Mouse (Mus musculus) activated CD4-positive, CD25-positive, alpha-beta regulatory T cell, adult 4 months (primary cell): ENCODE measurements around the gene Usmg5. TPM values are rescaled to one million over a fixed set of nuclear protein-coding genes. Genes with fewer than 3 reads are reported as not detected.
"Not testable (repeated sequence)": the region's sequence is repeated elsewhere in the genome, so short reads cannot be mapped to it uniquely, and the experiment has no call there.

Experiments
- ATAC-seq: one replicate; pipeline ENCODE4 v1.8.0; 2017
- polyA plus RNA-seq, 2 experiments: library from polyadenylated mRNA; unstranded; fragments of 100-300 nt; shearing (Covaris generic); gene quantifications; one replicate each; pipeline ENCODE4 v1.2.1; 2017

Usmg5 gene
- 100 to 1,000 TPM; 278 to 349 TPM for polyA plus RNA-seq

DNA sequence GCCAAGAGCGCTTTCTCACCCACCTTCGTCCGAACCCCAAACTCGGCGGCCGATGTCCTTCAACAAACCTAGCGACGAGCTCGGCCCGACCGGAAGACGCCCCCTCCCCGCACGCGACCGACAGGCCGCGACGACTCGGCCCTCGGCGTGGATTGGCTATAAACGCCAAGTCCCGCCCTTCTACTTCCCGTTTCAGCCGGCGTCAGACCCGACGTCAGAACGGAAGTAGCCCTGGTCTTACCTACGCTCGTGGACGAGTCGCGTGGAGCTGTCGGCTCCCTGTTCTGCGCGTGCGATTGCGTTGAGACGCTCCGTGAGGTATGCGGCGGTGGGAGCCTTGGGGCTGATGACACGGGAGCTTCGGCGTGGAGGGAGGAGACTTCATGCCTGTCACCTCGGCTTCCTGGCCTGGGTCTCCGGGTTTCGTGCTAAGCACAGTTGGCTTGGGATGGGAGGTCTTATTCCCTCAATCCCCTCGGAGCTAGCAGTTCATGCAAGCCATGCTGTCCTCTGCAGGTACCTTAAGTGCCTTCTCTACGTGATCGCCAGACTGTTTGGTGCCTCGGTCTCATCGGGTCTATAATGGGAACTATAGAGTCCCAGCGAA lies at the start of gene Usmg5, which contains the start of gene Pdcd11:
TSS of gene Usmg5 (minus strand) at position 98 of the 607 bp plus-strand sequence.
TSS of gene Pdcd11 (plus strand) at position 219 of the 607 bp plus-strand sequence.
- ATAC-seq, result peak; percentile 98

DNA sequence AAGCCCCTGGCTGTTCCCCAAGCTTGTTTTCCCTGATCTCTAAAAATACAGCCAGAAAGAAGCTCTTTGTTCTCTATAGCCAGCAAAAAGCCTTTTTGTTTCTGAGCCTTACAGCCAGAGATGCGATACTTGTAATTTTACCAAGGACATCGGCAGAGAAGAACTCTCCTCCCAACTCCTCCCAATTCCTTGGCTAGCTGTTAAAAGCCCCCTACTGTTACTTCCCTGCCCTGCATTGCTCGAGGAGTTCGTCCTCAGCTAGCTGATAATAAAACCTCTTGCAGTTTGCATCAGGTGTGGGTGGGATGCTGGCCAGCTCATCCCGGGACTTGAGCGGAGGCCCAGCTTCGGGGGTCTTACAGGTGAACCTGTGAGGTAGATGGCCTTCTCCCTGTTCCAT lies 49.2 kb upstream of the Usmg5 start:
- ATAC-seq, result not testable (repeated sequence)

DNA sequence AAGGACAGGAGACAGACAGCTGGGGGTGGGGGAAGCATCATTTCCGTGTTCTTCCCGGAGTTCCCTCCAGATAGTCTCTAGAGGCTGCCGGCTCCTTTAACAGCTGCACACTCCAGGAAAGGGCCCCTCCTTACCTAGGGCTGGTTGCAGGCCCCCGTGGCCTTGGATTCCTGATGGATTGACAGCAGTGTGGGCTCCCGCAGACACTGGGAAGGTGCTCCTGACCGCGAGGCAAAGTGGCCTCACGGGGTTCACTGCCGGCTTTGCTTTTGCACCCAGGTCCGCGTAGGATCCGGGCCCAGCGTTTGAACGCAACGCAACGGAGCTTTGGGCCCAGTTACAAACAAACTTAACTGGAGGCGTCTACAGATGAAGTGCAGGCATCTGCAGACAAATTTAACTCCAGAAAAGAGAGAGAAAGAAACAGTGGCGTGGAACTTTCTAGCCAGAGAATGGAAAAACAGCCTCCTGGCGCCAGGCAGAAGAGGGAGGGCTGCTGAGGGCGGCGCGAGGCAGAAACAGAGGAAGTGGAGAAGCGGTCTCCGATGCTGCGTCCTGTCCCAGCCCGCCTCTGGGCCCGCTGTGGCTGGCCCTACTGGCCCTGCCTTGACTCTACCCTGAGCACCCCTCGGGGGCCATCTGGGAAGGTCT lies 47.4 kb upstream of the Usmg5 start, which contains the start of gene Calhm2:
TSS of gene Calhm2 (minus strand) at position 524 of the 651 bp plus-strand sequence.
- peak; percentile 82 for ATAC-seq

GRCm38 (mm10) chr19:47137051-47137581 lies 46.7 kb upstream of the Usmg5 start:
- ATAC-seq, result no peak

- no peak for ATAC-seq
Observed at GRCm38 (mm10) chr19:47136170-47136569, 45.7 kb upstream of the Usmg5 start.

- no peak for ATAC-seq
Observed at GRCm38 (mm10) chr19:47135568-47135967, 45.1 kb upstream of the Usmg5 start.

DNA sequence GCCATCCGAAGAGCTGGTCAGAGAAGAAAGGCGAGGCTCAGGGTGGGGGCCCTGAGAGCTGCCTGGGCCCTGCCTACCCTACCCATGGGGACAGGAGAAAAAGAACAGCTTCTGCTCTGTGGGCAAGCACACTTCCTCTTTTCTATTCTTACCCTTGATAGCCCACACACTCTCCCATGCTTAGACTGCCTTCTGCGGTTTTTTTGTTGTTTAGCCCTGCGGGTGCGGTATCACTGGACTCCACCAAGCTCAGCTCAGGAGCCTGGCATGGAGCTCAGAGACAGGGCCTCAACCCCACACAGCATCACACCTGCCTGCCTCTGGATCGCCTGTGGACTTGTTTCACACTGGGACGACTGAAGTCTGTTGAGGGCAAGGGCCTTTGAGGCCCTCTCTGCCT lies 42.7 kb upstream of the Usmg5 start:
- ATAC-seq, result no peak

DNA sequence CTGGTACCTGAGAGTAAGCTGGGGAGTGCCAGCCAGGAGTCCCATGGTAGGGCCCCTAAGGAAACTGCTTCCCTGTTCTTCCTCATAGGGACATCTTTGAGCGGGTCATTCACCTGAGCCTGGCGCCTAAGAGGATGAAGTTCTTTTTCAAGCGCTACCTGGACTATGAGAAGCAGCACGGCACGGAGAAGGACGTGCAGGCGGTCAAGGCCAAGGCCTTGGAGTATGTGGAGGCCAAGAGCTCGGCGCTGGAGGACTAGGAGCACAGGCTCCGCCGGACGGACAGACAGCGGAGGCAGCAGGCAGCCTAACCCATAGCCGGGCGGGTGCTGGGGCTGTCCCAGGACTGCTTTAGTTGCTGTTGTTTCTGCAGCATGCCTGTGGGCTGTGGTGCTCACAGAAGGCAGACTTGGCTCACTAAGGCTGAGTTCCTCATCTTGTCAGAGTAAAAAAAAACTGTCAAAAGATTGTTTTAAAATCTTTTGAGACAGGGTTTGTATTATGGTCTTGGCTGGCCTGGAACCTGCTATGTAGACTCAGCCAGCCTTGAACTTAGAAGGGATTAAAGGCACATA lies 40.2 kb upstream of the Usmg5 start:
- ATAC-seq, result no peak

GRCm38 (mm10) chr19:47128835-47129234 lies 38.4 kb upstream of the Usmg5 start:
- no peak for ATAC-seq

- no peak for ATAC-seq
Observed at GRCm38 (mm10) chr19:47128164-47128563, 37.7 kb upstream of the Usmg5 start.

GRCm38 (mm10) chr19:47122802-47123201 lies 32.4 kb upstream of the Usmg5 start:
- ATAC-seq, result no peak

- no peak for ATAC-seq
Observed at GRCm38 (mm10) chr19:47121054-47121453, 30.6 kb upstream of the Usmg5 start.

GRCm38 (mm10) chr19:47118634-47119033 lies 28.2 kb upstream of the Usmg5 start:
- ATAC-seq, result no peak

GRCm38 (mm10) chr19:47104641-47105271 lies 14.3 kb upstream of the Usmg5 start:
- no peak for ATAC-seq

DNA sequence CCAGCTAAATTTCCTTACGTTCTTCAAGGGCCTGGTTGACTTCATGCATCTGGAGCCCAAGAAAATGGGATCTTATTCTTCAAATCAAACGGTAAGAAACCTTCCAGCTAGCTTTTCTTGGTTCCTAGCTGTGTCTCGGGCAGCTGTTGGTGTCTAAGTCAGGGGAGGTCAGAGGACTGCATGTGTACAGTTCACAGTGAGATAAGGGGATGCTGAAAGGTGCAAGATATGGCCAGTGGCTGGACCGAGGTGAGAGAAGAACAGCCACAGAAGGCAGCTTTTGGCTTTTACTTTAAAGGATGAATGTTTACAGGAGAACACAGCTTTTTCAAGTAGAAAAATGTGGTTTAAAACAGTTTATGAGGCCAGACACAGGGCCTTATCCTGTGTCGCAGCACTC lies 10.6 kb upstream of the Usmg5 start:
- ATAC-seq, result no peak

GRCm38 (mm10) chr19:47089718-47090525 lies 525 bp downstream of the Usmg5 start:
- ATAC-seq, result peak; percentile 20

DNA sequence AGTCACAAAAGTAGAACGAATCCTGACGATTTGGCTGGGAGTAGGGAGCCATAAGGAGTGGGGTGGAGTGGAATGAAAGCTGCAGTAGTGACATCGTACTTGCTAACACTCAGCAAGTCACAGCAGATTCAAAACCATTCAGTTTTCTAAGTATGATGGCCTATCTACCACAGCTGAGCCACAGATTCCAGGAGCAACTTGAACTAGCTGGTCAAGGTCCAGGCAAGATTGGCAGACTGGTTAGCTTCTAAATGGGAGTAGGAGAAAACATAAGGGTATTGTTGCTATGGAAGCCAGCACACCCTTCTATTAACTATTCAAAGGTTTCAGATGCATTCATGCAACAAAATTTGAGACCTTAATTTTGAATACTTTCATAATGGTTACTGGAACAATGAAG lies 2.2 kb downstream of the Usmg5 start:
- no peak for ATAC-seq

- ATAC-seq, result peak; percentile 89
Observed at GRCm38 (mm10) chr19:47067924-47068611, 22.4 kb downstream of the Usmg5 start.

DNA sequence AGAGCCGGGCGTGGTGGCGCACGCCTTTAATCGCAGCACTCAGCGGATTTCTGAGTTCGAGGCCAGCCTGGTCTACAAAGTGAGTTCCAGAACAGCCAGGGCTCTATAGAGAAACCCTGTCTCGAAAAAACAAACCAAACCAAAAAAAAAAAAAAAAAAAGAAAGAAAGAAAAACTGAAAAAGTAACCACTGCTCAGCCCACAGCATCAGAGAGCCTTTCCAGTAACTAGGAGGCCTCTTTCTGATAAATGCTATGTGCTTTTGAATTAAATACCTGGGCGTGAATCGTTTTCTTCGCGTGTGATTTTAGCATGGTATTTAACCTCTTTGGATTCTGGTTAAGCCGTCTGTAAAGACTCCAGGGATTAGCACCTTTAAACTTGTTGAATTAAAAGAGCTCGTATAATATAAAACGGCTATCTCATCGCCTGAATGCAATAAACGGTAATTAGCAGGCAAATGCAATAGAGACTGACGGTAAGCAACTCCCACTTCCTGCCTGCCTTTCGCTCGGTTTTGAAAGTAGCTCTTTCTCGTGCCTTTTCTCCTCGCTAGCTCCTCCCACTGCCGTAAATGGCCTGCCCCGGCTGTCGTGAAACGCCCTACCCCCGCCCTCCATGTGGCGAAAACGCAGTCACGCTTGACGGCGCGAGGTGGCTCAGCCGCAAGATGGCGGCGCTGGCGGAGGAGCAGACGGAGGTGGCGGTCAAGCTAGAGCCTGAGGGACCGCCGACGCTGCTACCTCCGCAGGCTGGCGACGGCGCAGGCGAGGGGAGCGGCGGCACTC lies 23.2 kb downstream of the Usmg5 start, which contains the start of gene Taf5:
TSS of gene Taf5 (plus strand) at position 651 of the 787 bp plus-strand sequence.
- peak; percentile 70 for ATAC-seq

GRCm38 (mm10) chr19:47065860-47066259 lies 24.6 kb downstream of the Usmg5 start:
- ATAC-seq, result no peak

GRCm38 (mm10) chr19:47057684-47058083 lies 32.8 kb downstream of the Usmg5 start:
- ATAC-seq, result no peak
